Comparison of ENCODE assay signal across 14 mouse cellular contexts in the genomic region with DNA sequence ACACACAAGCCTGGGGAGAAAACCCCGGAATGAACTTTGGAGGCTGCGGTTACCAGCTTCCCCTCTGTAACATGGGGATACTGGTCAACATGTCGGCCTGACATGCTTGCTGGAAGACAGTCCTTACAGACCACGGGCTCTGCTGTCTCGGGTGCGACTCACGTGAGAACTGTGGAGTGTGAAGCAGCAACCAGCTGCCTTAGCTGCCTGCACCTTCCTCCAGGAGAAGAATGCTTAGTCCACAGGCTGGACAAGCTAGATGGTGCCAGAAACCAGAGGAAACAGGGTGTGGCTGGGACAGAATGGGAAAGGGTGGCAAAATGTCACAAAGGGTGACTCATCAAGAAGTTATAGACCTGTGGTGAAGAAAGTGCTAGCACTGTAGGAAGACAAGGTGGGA.
DNase-seq lines count a peak whose midpoint lies in the region; ATAC-seq and TF ChIP-seq lines count a peak whose summit lies in the region.
"Had no signal": no experiment of that assay in that cellular context is flagged by ENCODE, and none has a peak within 500 bp of the region (broad histone marks: within the 10 kb centered on the region; RNA-seq: fewer than 3 reads in every experiment).

No protein-coding gene starts in this region.

- H3K27me3 ChIP-seq in heart, embryonic 12.5 days (replicated peaks), result no peaks in the 10 kb centered on the region
- no peaks in the 10 kb centered on the region for H3K27me3 ChIP-seq in lung, postnatal 0 days (replicated peaks; ENCODE audit: insufficient read depth, low read length)
- no peaks in the 10 kb centered on the region for H3K27me3 ChIP-seq in forebrain, postnatal 0 days (ENCODE audit: insufficient read depth, low read length)
- no peaks in the 10 kb centered on the region for H3K27me3 ChIP-seq in forebrain, embryonic 12.5 days

- no peak overlapping the region for H3K27ac ChIP-seq in heart, embryonic 12.5 days (ENCODE audit: poor library complexity, severe bottlenecking)
- peak overlapping the region; percentile 52 for H3K27ac ChIP-seq in lung, postnatal 0 days (ENCODE audit: low read length)
- H3K27ac ChIP-seq in forebrain, postnatal 0 days (ENCODE audit: low read depth, low read length), result no peak overlapping the region
- no peak overlapping the region for H3K27ac ChIP-seq in forebrain, embryonic 12.5 days
- H3K27ac ChIP-seq: hindbrain, postnatal 0 days; macrophage had no signal

- peaks cover 56% of the 10 kb centered on the region for H3K4me1 ChIP-seq in heart, embryonic 12.5 days (replicated peaks)
- peaks cover 14% of the 10 kb centered on the region; the same call in 1 of the 2 replicates for H3K4me1 ChIP-seq in lung, postnatal 0 days (ENCODE audit: insufficient read depth, low read depth, low read length)
- no peaks in the 10 kb centered on the region for H3K4me1 ChIP-seq in forebrain, postnatal 0 days (ENCODE audit: insufficient read depth)
- H3K4me1 ChIP-seq in forebrain, embryonic 12.5 days, result peaks cover 25% of the 10 kb centered on the region

- H3K9ac ChIP-seq in heart, embryonic 12.5 days, result no peak overlapping the region
- H3K9ac ChIP-seq in lung, postnatal 0 days (replicated peaks; ENCODE audit: low read depth), result no peak overlapping the region
- no peak overlapping the region for H3K9ac ChIP-seq in forebrain, postnatal 0 days
- no peak overlapping the region for H3K9ac ChIP-seq in forebrain, embryonic 12.5 days

- no peak overlapping the region for H3K4me2 ChIP-seq in heart, embryonic 12.5 days
- no peak overlapping the region for H3K4me2 ChIP-seq in lung, postnatal 0 days (replicated peaks; ENCODE audit: low read depth, low read length)
- no peak overlapping the region for H3K4me2 ChIP-seq in forebrain, postnatal 0 days (ENCODE audit: low read depth)
- no peak overlapping the region for H3K4me2 ChIP-seq in forebrain, embryonic 12.5 days

- H3K4me3 ChIP-seq in heart, embryonic 12.5 days, result no peak overlapping the region
- no peak overlapping the region for H3K4me3 ChIP-seq in lung, postnatal 0 days (ENCODE audit: low read depth, low read length)
- no peak overlapping the region for H3K4me3 ChIP-seq in forebrain, postnatal 0 days (ENCODE audit: low read depth, low read length)
- no peak overlapping the region for H3K4me3 ChIP-seq in forebrain, embryonic 12.5 days (replicated peaks)

- peaks cover 7% of the 10 kb centered on the region; the same call in 1 of the 2 replicates for H3K9me3 ChIP-seq in heart, embryonic 12.5 days (replicated peaks)
- H3K9me3 ChIP-seq in lung, postnatal 0 days (ENCODE audit: low read length), result no peaks in the 10 kb centered on the region
- no peaks in the 10 kb centered on the region for H3K9me3 ChIP-seq in forebrain, postnatal 0 days (ENCODE audit: low read length)
- H3K9me3 ChIP-seq in forebrain, embryonic 12.5 days, result no peaks in the 10 kb centered on the region

- TF ChIP-seq EP300 in lung, postnatal 0 days (IDR thresholded peaks at IDR 0.05), result peak; percentile 61; the same call in 1 of the 2 replicates

- peak; percentile 95 for DNase-seq in heart, adult 11 months
- peak; percentile 68 for DNase-seq in lung, postnatal 0 days (ENCODE audit: low spot score)
- no peak for DNase-seq in lung, postnatal 25 days (ENCODE audit: low spot score)
- peak; percentile 49 for DNase-seq in lung, postnatal 10 days
- DNase-seq in cerebellum, adult 8-10 months, result no peak
- no peak for DNase-seq in forebrain, postnatal 0 days
- DNase-seq: adrenal gland, postnatal 14 days; cerebellum, adult 11-12 months; embryo, embryonic 11 days; retina, postnatal 1 day had no signal

- ATAC-seq in heart, embryonic 12.5 days (ENCODE audit: insufficient number of reproducible peaks, low FRiP score), result no peak
- ATAC-seq in lung, postnatal 0 days, result peak; percentile 73
- ATAC-seq in forebrain, postnatal 0 days, result no peak
- no peak for ATAC-seq in forebrain, embryonic 12.5 days (ENCODE audit: low FRiP score)
- ATAC-seq: hindbrain, postnatal 0 days had no signal

- WGBS in heart, embryonic 12.5 days, result 90% methylated on average over 7 of the region's 7 CpGs
- 81% methylated on average over 7 of the region's 7 CpGs for WGBS in lung, postnatal 0 days
- WGBS in forebrain, postnatal 0 days, result 88% methylated on average over 7 of the region's 7 CpGs
- WGBS in forebrain, embryonic 12.5 days, result 96% methylated on average over 7 of the region's 7 CpGs

- no peaks in the 10 kb centered on the region for H3K36me3 ChIP-seq in heart, embryonic 12.5 days
- H3K36me3 ChIP-seq in lung, postnatal 0 days (ENCODE audit: insufficient read depth, low read length), result no peaks in the 10 kb centered on the region
- no peaks in the 10 kb centered on the region for H3K36me3 ChIP-seq in forebrain, postnatal 0 days (ENCODE audit: insufficient read depth)
- no peaks in the 10 kb centered on the region for H3K36me3 ChIP-seq in forebrain, embryonic 12.5 days (replicated peaks)

- no peak for TF ChIP-seq CTCF in lung, postnatal 0 days (IDR thresholded peaks at IDR 0.05)
- TF ChIP-seq CTCF in forebrain, postnatal 0 days (IDR thresholded peaks at IDR 0.05; ENCODE audit: low read depth), result no peak

Comparison
In these comparisons a context has a peak if more than half of its experiments do, and no peak if none do; other contexts are left out.
1. DNase-seq: peak in heart, adult 11 months (single experiment), lung, postnatal 0 days (single experiment) and lung, postnatal 10 days (single experiment); none in lung, postnatal 25 days (single experiment), cerebellum, adult 8-10 months (single experiment) and forebrain, postnatal 0 days (single experiment).